Mouse (Mus musculus) testis, adult 2 months (tissue): ENCODE measurements around the gene Prr15.

Experiments used
- CTCF ChIP-seq: fragments of 200-500 bp; IDR thresholded peaks from 2 replicates; pipeline ENCODE4 v1.5.1; 2012; ENCODE audit warnings: low read depth, mild to moderate bottlenecking, inconsistent platforms, low read length, moderate library complexity; ENCODE audit not compliant: control insufficient read depth, insufficient read depth, insufficient replicate concordance
- POLR2A ChIP-seq: fragments of 200-500 bp; IDR thresholded peaks from 2 replicates; pipeline ENCODE4 v1.6.1; 2012; ENCODE audit warnings: low read depth, mild to moderate bottlenecking, inconsistent platforms, low read length, moderate library complexity; ENCODE audit not compliant: control insufficient read depth

DNA sequence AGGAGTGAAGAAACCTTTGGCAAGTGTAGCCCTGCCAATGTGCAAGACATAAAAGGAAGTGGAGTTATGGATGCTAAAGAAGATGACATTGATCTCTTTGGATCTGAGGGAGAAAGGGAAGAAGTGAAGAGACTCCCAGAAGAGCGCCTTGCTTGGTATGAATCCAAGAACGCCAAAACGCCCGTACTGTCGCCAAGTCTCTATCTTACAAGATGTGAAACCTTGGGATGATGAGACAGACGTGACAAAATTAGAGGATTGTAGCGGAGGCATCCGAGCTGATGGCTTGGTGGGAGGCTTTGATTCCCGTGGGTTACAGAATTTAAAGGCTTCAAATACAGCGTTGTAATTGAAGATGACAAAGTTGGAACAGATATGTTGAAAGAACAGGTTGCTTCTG lies 16.6 kb downstream of the Prr15 start:
- TF ChIP-seq CTCF (no peak), POLR2A (no peak)
